Mouse (Mus musculus): ENCODE measurements around the gene 3110009E18Rik. TPM values are rescaled to one million over a fixed set of nuclear protein-coding genes. Genes with fewer than 3 reads are reported as not detected.
A peak's percentile ranks its signal among the peaks of the same experiment; 100 is the strongest.

The 3110009E18Rik gene
- polyA plus RNA-seq, 1 experiment from 2014 or later: 26.6 TPM

DNA sequence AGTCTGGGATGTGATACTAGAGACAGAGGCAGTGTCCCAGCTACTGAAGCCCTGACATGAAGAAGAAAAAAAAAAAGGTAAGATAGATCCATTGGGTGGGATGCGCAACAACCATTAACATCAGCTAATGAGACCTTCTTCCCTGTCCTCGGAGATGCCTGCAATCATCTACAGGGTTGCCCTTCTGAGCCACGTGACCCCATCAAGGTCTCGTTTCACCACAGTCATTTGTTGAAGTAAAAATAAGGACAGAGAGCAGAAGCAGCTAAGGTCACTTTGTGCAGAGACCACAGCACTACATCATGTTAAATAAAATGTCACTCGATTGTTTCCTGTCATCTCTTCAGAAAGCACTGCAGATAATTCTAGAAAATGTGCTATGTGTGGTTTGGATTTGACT is 82.8 kb downstream of the 3110009E18Rik start:
- 0 out of 2 replicates have a peak, but pooled peaks cover 9% of the 10 kb centered on the region for H3K4me1 ChIP-seq
- ATAC-seq (ENCODE audit: insufficient number of reproducible peaks, insufficient read depth, low FRiP score, low TSS enrichment, low read depth): no peak
- WGBS: 80% methylated on average over 5 of the region's 5 CpGs
- no peaks in the 10 kb centered on the region for H3K9me3 ChIP-seq
- H3K27ac ChIP-seq: no peak overlapping the region
- no peak overlapping the region for H3K4me2 ChIP-seq
- no peaks in the 10 kb centered on the region for H3K36me3 ChIP-seq
- no peak overlapping the region for H3K4me3 ChIP-seq
- H3K9ac ChIP-seq: no peak overlapping the region
- H3K27me3 ChIP-seq: 0 out of 2 replicates have a peak, but pooled peaks cover 4% of the 10 kb centered on the region

DNA sequence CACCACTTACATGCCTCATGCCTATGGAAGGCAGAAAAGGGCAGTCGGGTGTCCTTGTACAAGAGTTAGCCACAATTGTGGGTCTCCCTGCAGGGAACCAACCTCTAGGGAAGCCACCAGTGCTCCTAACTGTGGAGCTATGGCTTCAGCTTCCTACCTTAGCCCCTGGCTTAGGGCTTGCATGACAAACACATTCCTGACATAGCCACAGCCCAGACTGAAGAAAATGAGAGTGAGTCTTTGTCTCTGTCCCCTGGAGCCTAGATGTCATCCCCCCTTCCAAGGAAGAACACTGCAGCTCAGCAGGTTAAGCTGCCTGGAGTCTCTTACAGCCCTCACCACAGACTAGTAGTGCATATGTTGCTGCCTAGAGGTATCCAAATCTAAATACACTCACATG is 83.8 kb downstream of the 3110009E18Rik start:
- H3K4me3 ChIP-seq: no peak overlapping the region
- H3K9me3 ChIP-seq: no peaks in the 10 kb centered on the region
- no peak overlapping the region for H3K9ac ChIP-seq
- H3K27me3 ChIP-seq: 0 out of 2 replicates have a peak, but pooled peaks cover 4% of the 10 kb centered on the region
- H3K4me2 ChIP-seq: no peak overlapping the region
- no peaks in the 10 kb centered on the region for H3K36me3 ChIP-seq
- no peak for ATAC-seq (ENCODE audit: insufficient number of reproducible peaks, insufficient read depth, low FRiP score, low TSS enrichment, low read depth)
- H3K4me1 ChIP-seq: 0 out of 2 replicates have a peak, but pooled peaks cover 9% of the 10 kb centered on the region
- no peak overlapping the region for H3K27ac ChIP-seq
- WGBS: 17% methylated on average over 1 of the region's 1 CpGs

DNA sequence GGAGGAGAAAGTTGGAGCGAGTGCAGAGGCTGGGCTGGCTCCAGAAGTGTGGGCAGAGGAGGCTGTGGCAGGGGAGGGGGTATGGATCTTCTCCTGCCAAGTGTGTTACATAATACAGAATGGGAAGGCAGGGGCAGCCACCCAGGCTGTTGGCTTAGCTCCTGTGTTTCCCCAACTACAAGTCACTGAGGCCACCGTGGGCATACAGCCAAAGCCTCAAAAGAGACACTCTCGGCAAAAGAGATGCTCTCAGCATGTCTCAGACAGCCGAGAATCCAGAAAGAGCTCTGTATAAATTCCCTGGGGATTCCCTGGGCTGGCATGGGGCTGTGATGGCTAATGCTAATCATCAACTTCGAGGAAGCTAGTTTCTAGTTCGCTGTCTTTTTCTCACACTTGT is 86.6 kb downstream of the 3110009E18Rik start:
- Histone ChIP-seq H3K4me1 (0 out of 2 replicates have a peak, but pooled peaks cover 9% of the 10 kb centered on the region), H3K36me3 (no peaks in the 10 kb centered on the region), H3K9me3 (no peaks in the 10 kb centered on the region), H3K27me3 (0 out of 2 replicates have a peak, but pooled peaks cover 4% of the 10 kb centered on the region), H3K4me2 (no peak overlapping the region), H3K4me3 (no peak overlapping the region), H3K27ac (no peak overlapping the region), H3K9ac (no peak overlapping the region)
- ATAC-seq (ENCODE audit: insufficient number of reproducible peaks, insufficient read depth, low FRiP score, low TSS enrichment, low read depth): 0 out of 2 replicates have a peak, but pooled peaks have one; percentile 17
- WGBS: 58% methylated on average over 6 of the region's 6 CpGs

DNA sequence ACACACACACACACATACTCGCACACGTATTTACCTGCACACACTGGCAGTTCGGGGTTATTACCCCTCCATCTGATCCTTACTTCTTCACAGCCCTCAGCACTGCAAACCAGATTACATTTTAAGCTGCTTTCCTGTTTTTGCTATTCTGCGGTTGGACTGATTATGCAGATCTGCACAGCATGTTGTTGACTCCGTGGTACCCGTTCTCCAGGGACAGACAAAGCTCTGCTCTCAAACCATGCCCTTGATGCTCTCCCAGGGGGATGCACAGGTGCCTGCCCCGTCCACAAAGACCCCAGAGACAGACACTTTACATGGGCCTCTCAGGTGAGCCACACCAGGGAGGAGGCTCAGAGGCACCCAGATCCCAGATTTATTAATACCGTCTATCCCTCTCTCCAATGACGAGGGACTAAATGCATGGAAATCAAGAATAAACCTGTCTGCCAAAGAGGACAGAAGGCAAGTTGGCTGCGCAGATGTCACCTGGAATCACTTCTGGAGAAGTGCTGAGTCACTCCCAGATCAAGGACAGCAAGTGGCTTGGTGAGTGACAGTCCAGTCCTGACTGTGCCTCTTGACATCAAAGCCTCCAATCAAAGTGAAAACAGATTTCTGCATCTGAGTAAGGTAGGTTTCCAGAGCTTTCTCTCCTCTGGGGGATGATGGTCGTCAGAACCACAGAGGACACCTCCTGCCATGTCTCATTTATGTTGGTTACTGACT is 87.7 kb downstream of the 3110009E18Rik start:
- H3K36me3 ChIP-seq: no peaks in the 10 kb centered on the region
- no peak overlapping the region for H3K4me2 ChIP-seq
- 0 out of 2 replicates have a peak, but pooled peaks cover 4% of the 10 kb centered on the region for H3K27me3 ChIP-seq
- no peak overlapping the region for H3K9ac ChIP-seq
- no peaks in the 10 kb centered on the region for H3K9me3 ChIP-seq
- no peak overlapping the region for H3K4me3 ChIP-seq
- WGBS: 67% methylated on average over 11 of the region's 11 CpGs
- H3K27ac ChIP-seq: no peak overlapping the region
- 0 out of 2 replicates have a peak, but pooled peaks cover 9% of the 10 kb centered on the region for H3K4me1 ChIP-seq
- no peak for ATAC-seq (ENCODE audit: insufficient number of reproducible peaks, insufficient read depth, low FRiP score, low TSS enrichment, low read depth)

DNA sequence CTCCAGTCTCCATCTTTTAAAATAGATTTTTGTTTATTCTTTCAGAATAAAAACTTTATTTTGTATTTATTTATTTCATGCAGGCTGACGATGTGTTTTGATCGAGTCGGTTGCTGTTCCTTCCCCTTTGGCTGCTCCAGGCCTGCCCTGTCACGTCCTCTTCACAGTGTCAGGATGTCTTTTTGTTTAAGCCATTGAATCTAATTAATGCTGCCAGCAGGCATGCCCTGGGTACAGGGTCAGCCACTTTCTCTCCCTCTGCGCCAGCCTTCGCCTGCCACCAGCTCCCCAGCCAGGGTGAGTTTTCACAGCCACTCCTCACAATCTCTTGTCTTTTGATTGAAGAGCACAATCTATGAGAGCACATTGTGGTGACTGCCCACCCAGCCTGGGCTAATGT is 99.9 kb downstream of the 3110009E18Rik start:
- Histone ChIP-seq H3K9me3 (no peaks in the 10 kb centered on the region), H3K36me3 (no peaks in the 10 kb centered on the region), H3K9ac (no peak overlapping the region), H3K4me3 (no peak overlapping the region), H3K4me1 (peaks cover 13% of the 10 kb centered on the region), H3K27ac (no peak overlapping the region), H3K27me3 (no peaks in the 10 kb centered on the region), H3K4me2 (no peak overlapping the region)
- ATAC-seq (ENCODE audit: insufficient number of reproducible peaks, insufficient read depth, low FRiP score, low TSS enrichment, low read depth): no peak
- 55% methylated on average over 6 of the region's 6 CpGs for WGBS

GRCm38 (mm10) chr1:120221285-120221684 is 100.3 kb downstream of the 3110009E18Rik start:
- Histone ChIP-seq H3K4me3 (no peak overlapping the region), H3K27ac (no peak overlapping the region), H3K36me3 (no peaks in the 10 kb centered on the region), H3K9ac (no peak overlapping the region), H3K27me3 (no peaks in the 10 kb centered on the region), H3K4me1 (peaks cover 17% of the 10 kb centered on the region), H3K9me3 (no peaks in the 10 kb centered on the region), H3K4me2 (no peak overlapping the region)
- 46% methylated on average over 2 of the region's 2 CpGs for WGBS
- no peak for ATAC-seq (ENCODE audit: insufficient number of reproducible peaks, insufficient read depth, low FRiP score, low TSS enrichment, low read depth)

GRCm38 (mm10) chr1:120223613-120224012 is 102.6 kb downstream of the 3110009E18Rik start:
- H3K4me1 ChIP-seq: peaks cover 23% of the 10 kb centered on the region
- no peak for ATAC-seq (ENCODE audit: insufficient number of reproducible peaks, insufficient read depth, low FRiP score, low TSS enrichment, low read depth)

GRCm38 (mm10) chr1:120229723-120230471 is 108.9 kb downstream of the 3110009E18Rik start:
- Histone ChIP-seq H3K9me3 (no peaks in the 10 kb centered on the region), H3K36me3 (no peaks in the 10 kb centered on the region), H3K27ac (no peak overlapping the region), H3K4me1 (peaks cover 30% of the 10 kb centered on the region), H3K4me3 (no peak overlapping the region), H3K27me3 (0 out of 2 replicates have a peak, but pooled peaks cover 7% of the 10 kb centered on the region), H3K4me2 (no peak overlapping the region), H3K9ac (no peak overlapping the region)
- no peak for ATAC-seq (ENCODE audit: insufficient number of reproducible peaks, insufficient read depth, low FRiP score, low TSS enrichment, low read depth)
- 86% methylated on average over 10 of the region's 10 CpGs for WGBS

More at GRCm38 (mm10) chr1:120223613-120224012, 102.6 kb downstream of the 3110009E18Rik start:
- WGBS: 54% methylated on average over 4 of the region's 4 CpGs
- Histone ChIP-seq H3K4me3 (no peak overlapping the region), H3K27ac (no peak overlapping the region), H3K9ac (no peak overlapping the region), H3K9me3 (no peaks in the 10 kb centered on the region), H3K36me3 (no peaks in the 10 kb centered on the region), H3K27me3 (no peaks in the 10 kb centered on the region), H3K4me2 (no peak overlapping the region)

- 0 out of 2 replicates have a peak, but pooled peaks cover 7% of the 10 kb centered on the region for H3K27me3 ChIP-seq
- no peak overlapping the region for H3K4me3 ChIP-seq
- no peak overlapping the region for H3K4me2 ChIP-seq
- no peak for ATAC-seq (ENCODE audit: insufficient number of reproducible peaks, insufficient read depth, low FRiP score, low TSS enrichment, low read depth)
- no peak overlapping the region for H3K9ac ChIP-seq
- 34% methylated on average over 6 of the region's 6 CpGs for whole genome bisulfite sequencing
- H3K4me1 ChIP-seq: peaks cover 21% of the 10 kb centered on the region
- no peak overlapping the region for H3K27ac ChIP-seq
- H3K36me3 ChIP-seq: no peaks in the 10 kb centered on the region
- no peaks in the 10 kb centered on the region for H3K9me3 ChIP-seq
Observed at GRCm38 (mm10) chr1:120231334-120231733, 110.3 kb downstream of the 3110009E18Rik start.

DNA sequence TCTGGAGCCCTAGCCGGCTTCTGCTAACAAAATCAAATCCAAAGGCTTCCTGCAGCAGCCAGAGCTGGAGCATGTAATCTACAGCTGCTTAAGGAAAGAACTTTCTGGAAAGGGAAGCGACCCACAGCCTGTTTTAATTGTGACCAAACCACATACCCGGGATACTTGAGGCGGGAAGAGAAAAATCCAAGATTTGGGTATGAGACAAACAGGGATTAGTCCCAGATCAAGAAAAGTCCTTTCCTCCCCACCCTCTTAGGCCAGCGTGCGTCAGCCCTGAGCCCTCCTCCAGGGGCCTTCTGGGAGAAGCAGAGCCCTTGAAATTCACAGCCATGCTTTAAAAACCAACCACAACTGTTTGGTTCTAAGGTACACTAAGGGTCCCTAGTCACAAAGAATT is 111.2 kb downstream of the 3110009E18Rik start:
- Histone ChIP-seq H3K4me1 (peaks cover 17% of the 10 kb centered on the region), H3K27me3 (0 out of 2 replicates have a peak, but pooled peaks cover 7% of the 10 kb centered on the region), H3K27ac (0 out of 2 replicates have a peak overlapping the region, but pooled peaks have one; percentile 55), H3K9me3 (no peaks in the 10 kb centered on the region), H3K4me2 (no peak overlapping the region), H3K9ac (no peak overlapping the region), H3K36me3 (no peaks in the 10 kb centered on the region), H3K4me3 (no peak overlapping the region)
- WGBS: 23% methylated on average over 6 of the region's 6 CpGs
- no peak for ATAC-seq (ENCODE audit: insufficient number of reproducible peaks, insufficient read depth, low FRiP score, low TSS enrichment, low read depth)

- H3K9me3 ChIP-seq: no peaks in the 10 kb centered on the region
- H3K4me2 ChIP-seq: no peak overlapping the region
- no peak overlapping the region for H3K27ac ChIP-seq
- no peak overlapping the region for H3K4me3 ChIP-seq
- peaks cover 17% of the 10 kb centered on the region for H3K4me1 ChIP-seq
- H3K27me3 ChIP-seq: 0 out of 2 replicates have a peak, but pooled peaks cover 7% of the 10 kb centered on the region
- ATAC-seq (ENCODE audit: insufficient number of reproducible peaks, insufficient read depth, low FRiP score, low TSS enrichment, low read depth): no peak
- H3K36me3 ChIP-seq: no peaks in the 10 kb centered on the region
- H3K9ac ChIP-seq: no peak overlapping the region
- 90% methylated on average over 6 of the region's 6 CpGs for WGBS
Observed at GRCm38 (mm10) chr1:120235631-120236215, 114.7 kb downstream of the 3110009E18Rik start.

All from embryonic facial prominence, embryonic 13.5 days (tissue).